Mouse (Mus musculus): ENCODE data around the gene Gm17349.

The Gm17349 gene

GRCm38 (mm10) chr15:99658437-99658836 lies 46.9 kb downstream of the Gm17349 start:
- no peak for DNase-seq

- DNase-seq: no peak
These were observed 49.3 kb downstream of the Gm17349 start for GRCm38 (mm10) chr15:99655956-99656355.

- no peak for DNase-seq
These were observed 51.4 kb downstream of the Gm17349 start for GRCm38 (mm10) chr15:99653876-99654275.

- DNase-seq: no peak
These were observed 52.0 kb downstream of the Gm17349 start for GRCm38 (mm10) chr15:99653291-99653690.
